Mouse (Mus musculus): ENCODE results near the gene Eef1akmt2.

- TF ChIP-seq POLR2A (IDR thresholded peaks at IDR 0.05; ENCODE audit: borderline replicate concordance, control insufficient read depth, low read depth, low read length) (no peak), CTCF (IDR thresholded peaks at IDR 0.05; ENCODE audit: control insufficient read depth, insufficient read depth, low read length) (no peak)
Observed at GRCm38 (mm10) chr7:132900826-132901531, 48.5 kb upstream of the Eef1akmt2 start.
